15 mouse cellular contexts compared by ENCODE assay signal in the genomic region with DNA sequence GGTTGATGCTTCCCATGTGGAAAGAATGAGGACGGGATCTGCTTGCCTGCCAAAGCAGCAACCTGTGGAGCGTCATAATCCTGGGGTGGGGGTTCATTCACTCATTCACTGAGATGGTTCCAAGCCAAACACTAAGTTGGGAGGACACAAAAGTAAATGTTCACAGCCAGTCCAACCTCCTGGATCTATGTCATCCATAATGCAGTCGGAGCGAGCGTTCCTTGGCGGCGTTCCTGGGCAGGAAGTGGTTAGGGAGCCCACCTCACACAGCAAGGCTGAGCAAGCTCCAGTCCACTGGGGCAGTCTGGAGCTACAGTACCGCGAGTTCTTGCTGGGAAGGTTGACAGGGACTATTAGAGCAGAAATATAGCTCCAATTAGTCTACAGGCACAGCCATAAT. TPM values are rescaled to one million over a fixed set of nuclear protein-coding genes. Genes with fewer than 3 reads are reported as not detected.
A peak's percentile ranks its signal among the peaks of the same experiment; 100 is the strongest.
DNase-seq lines count a peak whose midpoint lies in the region; ATAC-seq and TF ChIP-seq lines count a peak whose summit lies in the region.
"Had no signal": no experiment of that assay in that cellular context is flagged by ENCODE, and none has a peak within 500 bp of the region (broad histone marks: within the 10 kb centered on the region; RNA-seq: fewer than 3 reads in every experiment).

No protein-coding gene starts in this region.

- no peak overlapping the region for H3K4me3 ChIP-seq in hindbrain, postnatal 0 days (ENCODE audit: low read length)
- no peak overlapping the region for H3K4me3 ChIP-seq in hindbrain, embryonic 13.5 days
- H3K4me3 ChIP-seq in midbrain, postnatal 0 days (ENCODE audit: low read depth, low read length): no peak overlapping the region
- H3K4me3 ChIP-seq in midbrain, embryonic 10.5 days: no peak overlapping the region
- no peak overlapping the region for H3K4me3 ChIP-seq in stomach, embryonic 16.5 days (replicated peaks; ENCODE audit: low read length)

- no peaks in the 10 kb centered on the region for H3K27me3 ChIP-seq in hindbrain, postnatal 0 days (ENCODE audit: insufficient read depth, low read length)
- no peaks in the 10 kb centered on the region for H3K27me3 ChIP-seq in hindbrain, embryonic 13.5 days
- H3K27me3 ChIP-seq in midbrain, postnatal 0 days (ENCODE audit: insufficient read depth, low read length): no peaks in the 10 kb centered on the region
- H3K27me3 ChIP-seq in midbrain, embryonic 10.5 days (ENCODE audit: low read depth, poor library complexity, severe bottlenecking): no peaks in the 10 kb centered on the region
- no peaks in the 10 kb centered on the region for H3K27me3 ChIP-seq in stomach, embryonic 16.5 days (ENCODE audit: control insufficient read depth, insufficient read depth, low read length)

- H3K27ac ChIP-seq in hindbrain, postnatal 0 days: no peak overlapping the region
- H3K27ac ChIP-seq in hindbrain, embryonic 13.5 days: no peak overlapping the region
- no peak overlapping the region for H3K27ac ChIP-seq in midbrain, postnatal 0 days (ENCODE audit: low read depth, low read length)
- no peak overlapping the region for H3K27ac ChIP-seq in midbrain, embryonic 10.5 days (replicated peaks)
- peak overlapping the region; percentile 26; the same call in 1 of the 2 replicates for H3K27ac ChIP-seq in stomach, embryonic 16.5 days (ENCODE audit: low read length)

- no peak overlapping the region for H3K4me2 ChIP-seq in hindbrain, postnatal 0 days (ENCODE audit: low read depth, low read length)
- no peak overlapping the region for H3K4me2 ChIP-seq in hindbrain, embryonic 13.5 days
- H3K4me2 ChIP-seq in midbrain, postnatal 0 days (ENCODE audit: low read depth, low read length, poor library complexity, severe bottlenecking): no peak overlapping the region
- 0 out of 2 replicates have a peak overlapping the region, but pooled peaks have one; percentile 12 for H3K4me2 ChIP-seq in stomach, embryonic 16.5 days (ENCODE audit: low read depth, low read length)
- H3K4me2 ChIP-seq: heart, embryonic 11.5 days had no signal

- H3K4me1 ChIP-seq in hindbrain, postnatal 0 days (ENCODE audit: insufficient read depth, low read length): no peaks in the 10 kb centered on the region
- no peaks in the 10 kb centered on the region for H3K4me1 ChIP-seq in hindbrain, embryonic 13.5 days (replicated peaks)
- no peaks in the 10 kb centered on the region for H3K4me1 ChIP-seq in midbrain, postnatal 0 days (ENCODE audit: insufficient read depth, low read length)
- no peaks in the 10 kb centered on the region for H3K4me1 ChIP-seq in midbrain, embryonic 10.5 days
- H3K4me1 ChIP-seq in stomach, embryonic 16.5 days (ENCODE audit: control insufficient read depth, insufficient read depth, low read length): peaks cover 7% of the 10 kb centered on the region; the same call in 1 of the 2 replicates

- no peaks in the 10 kb centered on the region for H3K36me3 ChIP-seq in hindbrain, postnatal 0 days (ENCODE audit: insufficient read depth, low read length)
- no peaks in the 10 kb centered on the region for H3K36me3 ChIP-seq in hindbrain, embryonic 13.5 days
- H3K36me3 ChIP-seq in midbrain, postnatal 0 days (ENCODE audit: insufficient read depth, low read length): no peaks in the 10 kb centered on the region
- H3K36me3 ChIP-seq in midbrain, embryonic 10.5 days: no peaks in the 10 kb centered on the region
- H3K36me3 ChIP-seq in stomach, embryonic 16.5 days (ENCODE audit: control insufficient read depth, insufficient read depth, low read length): no peaks in the 10 kb centered on the region
- H3K36me3 ChIP-seq: G1E had no signal

- no peak for TF ChIP-seq CTCF in hindbrain, postnatal 0 days (IDR thresholded peaks at IDR 0.05; ENCODE audit: low read depth)
- no peak for TF ChIP-seq CTCF in midbrain, postnatal 0 days (IDR thresholded peaks at IDR 0.05)

- DNase-seq in hindbrain, postnatal 0 days (ENCODE audit: low spot score): peak; percentile 18
- peak; percentile 12 for DNase-seq in midbrain, postnatal 0 days (ENCODE audit: low spot score)
- DNase-seq in midbrain, embryonic 10.5 days (ENCODE audit: low spot score): no peak
- DNase-seq in forelimb bud, embryonic 11.5 days (ENCODE audit: low read depth, low spot score): peak; percentile 19
- no peak for DNase-seq in cerebellum, adult 9-11 months
- DNase-seq in adipocyte (ENCODE audit: low spot score): no peak
- DNase-seq: forebrain, postnatal 0 days; gastrocnemius, postnatal 14 days; heart, postnatal 36 days; kidney, adult 8-10 months; right cerebral cortex, postnatal 14 days had no signal

- no peak overlapping the region for H3K9ac ChIP-seq in hindbrain, postnatal 0 days (replicated peaks; ENCODE audit: low read length)
- no peak overlapping the region for H3K9ac ChIP-seq in hindbrain, embryonic 13.5 days
- H3K9ac ChIP-seq in midbrain, postnatal 0 days (replicated peaks; ENCODE audit: low read length, poor library complexity, severe bottlenecking): no peak overlapping the region
- no peak overlapping the region for H3K9ac ChIP-seq in stomach, embryonic 16.5 days (ENCODE audit: low read length)
- H3K9ac ChIP-seq: forebrain, postnatal 0 days had no signal

- ATAC-seq in hindbrain, postnatal 0 days: no peak
- no peak for ATAC-seq in hindbrain, embryonic 13.5 days (ENCODE audit: low FRiP score)
- ATAC-seq in midbrain, postnatal 0 days (ENCODE audit: low FRiP score): no peak
- ATAC-seq in stomach, embryonic 16.5 days (ENCODE audit: insufficient read depth, low FRiP score): peak; percentile 92
- ATAC-seq: forebrain, postnatal 0 days had no signal

- 57% methylated on average over 9 of the region's 9 CpGs for WGBS in hindbrain, postnatal 0 days
- 84% methylated on average over 9 of the region's 9 CpGs for WGBS in hindbrain, embryonic 13.5 days
- WGBS in midbrain, postnatal 0 days: 82% methylated on average over 9 of the region's 9 CpGs
- 93% methylated on average over 9 of the region's 9 CpGs for WGBS in midbrain, embryonic 10.5 days
- 58% methylated on average over 9 of the region's 9 CpGs for WGBS in stomach, embryonic 16.5 days

- no peaks in the 10 kb centered on the region for H3K9me3 ChIP-seq in hindbrain, postnatal 0 days (ENCODE audit: low read length)
- no peaks in the 10 kb centered on the region for H3K9me3 ChIP-seq in hindbrain, embryonic 13.5 days
- H3K9me3 ChIP-seq in midbrain, postnatal 0 days (ENCODE audit: low read length): no peaks in the 10 kb centered on the region
- no peaks in the 10 kb centered on the region for H3K9me3 ChIP-seq in midbrain, embryonic 10.5 days (replicated peaks)
- no peaks in the 10 kb centered on the region for H3K9me3 ChIP-seq in stomach, embryonic 16.5 days (replicated peaks; ENCODE audit: control insufficient read depth, low read length)
- H3K9me3 ChIP-seq: G1E had no signal

RNA-seq across cellular contexts. Expression of gene Lpgat1, which starts 49.6 kb away (rescaled TPM):
- total RNA-seq in hindbrain, postnatal 0 days (2014; rRNA removed): 44.2 and 49.9 TPM in 2 replicates
- 46.7 and 47.7 TPM in 2 replicates for polyA plus RNA-seq in hindbrain, postnatal 0 days (2015; fragmentation: Nextera tagmentation; extraction: Ambion mirVana)
- 29.7 and 33.4 TPM in 2 replicates for polyA plus RNA-seq in hindbrain, embryonic 13.5 days (2015; fragmentation: Nextera tagmentation; extraction: Ambion mirVana)
- total RNA-seq in midbrain, postnatal 0 days (2014; rRNA removed): 56.2 and 79.5 TPM in 2 replicates
- polyA plus RNA-seq in midbrain, postnatal 0 days (2015; fragmentation: Nextera tagmentation; extraction: Ambion mirVana): 38.5 and 53.0 TPM in 2 replicates
- polyA plus RNA-seq in midbrain, embryonic 10.5 days (2016; fragmentation: Nextera tagmentation; extraction: Ambion mirVana): 18.1 and 19.0 TPM in 2 replicates
- polyA plus RNA-seq in stomach, embryonic 16.5 days (2015; fragmentation: Nextera tagmentation; extraction: Ambion mirVana): 11.2 and 12.4 TPM in 2 replicates
- polyA plus RNA-seq: G1E had no signal

Comparison
In these comparisons a context has a peak if more than half of its experiments do, and no peak if none do; other contexts are left out.
1. DNase-seq: peak in hindbrain, postnatal 0 days (single experiment), midbrain, postnatal 0 days (single experiment) and forelimb bud, embryonic 11.5 days (single experiment); none in midbrain, embryonic 10.5 days (single experiment), cerebellum, adult 9-11 months (single experiment) and adipocyte (single experiment).